Mouse (Mus musculus): ENCODE measurements around the gene Ccdc30.

GRCm38 (mm10) chr4:119447786-119448185, 32.5 kb upstream of the Ccdc30 start:
- no peak for TF ChIP-seq CTCF (conservative IDR thresholded peaks at IDR 0.05; ENCODE audit: low read length)
- no peak for TF ChIP-seq NANOG (IDR thresholded peaks at IDR 0.05; ENCODE audit: borderline replicate concordance, low read length)
- TF ChIP-seq POU5F1 (IDR thresholded peaks at IDR 0.05; ENCODE audit: borderline replicate concordance, low read length): no peak

Measured in E14TG2a.4 (cell line).